Mouse (Mus musculus) cerebellum, postnatal 4 days (tissue): Measurements from ENCODE around the gene Gm21885.

Source experiments
- DNase-seq, 2 experiments: peaks; one replicate each; pipeline ENCODE4 v3.0.0; 2022; ENCODE audit warnings: low spot score in 2 of 2, mixed read lengths in 1 of 2

Gene Gm21885

GRCm38 (mm10) chr11:94318056-94318455, 36.4 kb downstream of the Gm21885 start:
- no peak for DNase-seq

DNA sequence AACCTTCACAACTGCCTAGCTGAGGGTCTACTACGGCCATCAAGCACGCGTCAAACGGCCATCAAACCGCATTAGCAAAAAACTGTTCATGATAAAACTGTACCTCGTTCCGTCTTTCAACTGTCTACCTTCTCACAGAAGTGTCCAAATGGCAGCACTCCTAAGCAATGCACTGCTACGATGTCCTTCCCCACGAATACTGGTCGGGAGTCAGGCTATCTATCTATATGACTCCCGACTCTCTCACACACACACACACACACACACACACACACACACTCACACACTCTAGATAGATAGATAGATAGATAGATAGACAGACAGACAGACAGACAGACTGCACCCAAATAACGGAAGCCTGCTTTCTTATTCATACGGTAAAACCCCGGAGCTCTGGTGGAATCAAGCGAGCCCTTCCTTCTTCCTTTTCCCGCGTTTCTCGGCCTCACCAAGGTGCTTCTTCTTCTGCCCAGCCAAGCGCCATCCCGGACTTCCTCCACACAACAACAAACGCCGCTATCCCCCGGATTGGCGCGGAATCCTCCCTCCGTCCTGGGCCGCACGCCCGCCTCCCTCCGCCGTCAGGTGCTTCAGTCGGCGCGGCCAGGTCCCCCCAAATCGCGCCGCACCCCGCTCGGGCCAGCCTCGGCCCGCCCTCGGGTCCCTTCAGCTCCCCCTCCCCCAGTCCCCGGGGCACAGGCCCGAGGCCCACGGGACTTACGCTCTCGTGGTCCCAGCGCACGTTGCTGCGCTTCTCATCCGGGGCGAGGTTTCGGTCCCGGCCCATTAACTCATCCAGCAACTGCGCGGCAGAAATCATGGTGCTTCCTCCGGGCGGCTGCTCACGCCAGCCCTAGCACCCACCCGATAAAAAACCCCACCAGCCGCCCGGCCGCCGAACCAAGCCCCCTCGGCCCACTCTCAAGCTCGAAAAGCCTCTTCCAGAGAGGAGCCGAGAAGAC, 39.6 kb downstream of the Gm21885 start:
- no peak for DNase-seq

DNA sequence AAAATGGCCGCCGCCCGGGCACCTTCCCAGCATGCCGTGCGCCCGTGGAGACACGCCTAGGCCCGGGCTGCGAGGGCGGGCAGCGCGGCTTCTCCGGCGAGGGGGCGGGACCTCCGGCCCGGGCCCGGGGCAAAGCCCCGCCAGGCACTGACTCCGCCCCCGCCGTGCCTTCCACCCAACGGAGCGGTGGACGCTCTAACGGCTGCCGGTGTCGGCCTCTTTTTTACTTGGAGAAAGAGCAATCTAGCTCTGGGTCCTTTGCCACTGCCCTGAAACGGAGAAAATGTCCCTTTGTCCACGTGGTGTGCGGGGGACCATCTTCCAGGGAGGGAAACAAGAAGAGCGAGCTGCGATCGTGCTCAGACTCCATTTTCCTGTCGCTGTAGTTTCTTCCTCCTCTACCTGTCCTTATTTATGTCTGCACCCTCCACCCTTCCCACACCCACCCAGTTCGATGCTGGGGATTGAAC, 40.3 kb downstream of the Gm21885 start, which contains the start of gene Luc7l3:
Gene Luc7l3, minus strand, starts transcription at position 58 of the 470 bp plus-strand sequence.
- peak; percentile 90 to 95 for DNase-seq

GRCm38 (mm10) chr11:94322636-94323035, 41.0 kb downstream of the Gm21885 start:
- no peak for DNase-seq

GRCm38 (mm10) chr11:94323271-94323925, 41.7 kb downstream of the Gm21885 start:
- no peak for DNase-seq

DNA sequence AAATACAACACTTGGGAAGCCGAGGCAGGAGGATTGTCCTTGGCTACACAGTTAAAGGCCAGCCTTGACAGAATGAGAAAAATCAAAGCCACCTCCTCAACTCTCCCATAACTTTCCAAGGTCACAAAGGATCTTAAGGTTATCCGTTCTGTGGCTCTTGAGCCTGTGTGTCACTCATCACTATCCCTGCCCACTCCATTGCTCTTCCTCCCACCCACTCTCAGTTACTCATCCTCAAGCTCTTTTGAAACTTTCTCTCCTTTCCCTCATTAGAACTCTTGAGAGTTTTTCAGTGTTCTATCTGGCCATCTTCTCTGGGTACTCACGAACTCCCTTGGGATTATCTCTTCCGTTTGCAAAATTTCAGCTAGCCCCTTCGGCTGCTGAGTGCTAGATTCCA, 42.9 kb downstream of the Gm21885 start:
- DNase-seq = no peak

DNA sequence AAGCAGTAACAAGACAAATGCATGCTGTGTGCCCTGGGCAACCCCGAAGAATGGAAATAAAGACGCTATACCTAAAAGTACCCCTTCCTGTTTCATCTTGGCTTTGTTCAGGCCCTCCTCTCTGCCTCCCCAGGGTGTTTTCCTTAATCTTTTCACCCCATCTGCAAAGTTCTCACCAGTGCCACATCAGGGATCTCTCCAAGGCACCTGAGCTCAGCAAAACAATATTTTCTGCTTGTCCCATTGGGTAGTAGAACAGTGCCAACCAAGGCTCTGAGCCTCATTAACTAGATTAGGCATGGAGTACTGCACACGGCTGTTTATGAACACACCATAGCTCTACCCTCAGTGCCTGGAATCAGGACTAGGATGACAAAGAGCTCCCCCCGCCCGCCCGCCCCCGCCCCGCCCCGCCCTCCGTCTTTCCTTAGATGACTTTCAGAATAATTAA, 45.3 kb downstream of the Gm21885 start:
- peak in 1 of 2 experiments; percentile 39 for DNase-seq

GRCm38 (mm10) chr11:94327693-94328643, 46.3 kb downstream of the Gm21885 start, which contains the start of gene Ankrd40:
Gene Ankrd40 (plus strand): TSS chr11:94328001.
- DNase-seq = peak; percentile 94 to 96

DNA sequence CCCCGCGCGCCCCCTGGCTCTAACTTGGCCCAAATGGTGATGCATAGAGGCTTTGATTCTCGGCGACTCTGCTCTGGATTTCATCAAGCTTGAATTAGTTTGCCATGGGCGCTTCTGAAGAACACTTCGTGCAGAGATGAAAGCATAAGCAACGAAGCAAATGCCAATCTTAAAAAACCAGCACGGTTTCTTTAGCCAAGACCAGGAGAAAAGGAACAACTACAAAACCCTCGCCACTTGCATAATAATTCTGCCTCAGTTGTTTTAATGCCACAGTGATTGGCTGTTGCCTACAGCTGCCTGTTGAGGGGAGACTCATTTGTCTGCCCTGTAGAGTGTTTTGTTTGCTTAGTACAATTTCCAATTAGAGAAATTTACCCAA, 47.0 kb downstream of the Gm21885 start:
- DNase-seq = no peak

DNA sequence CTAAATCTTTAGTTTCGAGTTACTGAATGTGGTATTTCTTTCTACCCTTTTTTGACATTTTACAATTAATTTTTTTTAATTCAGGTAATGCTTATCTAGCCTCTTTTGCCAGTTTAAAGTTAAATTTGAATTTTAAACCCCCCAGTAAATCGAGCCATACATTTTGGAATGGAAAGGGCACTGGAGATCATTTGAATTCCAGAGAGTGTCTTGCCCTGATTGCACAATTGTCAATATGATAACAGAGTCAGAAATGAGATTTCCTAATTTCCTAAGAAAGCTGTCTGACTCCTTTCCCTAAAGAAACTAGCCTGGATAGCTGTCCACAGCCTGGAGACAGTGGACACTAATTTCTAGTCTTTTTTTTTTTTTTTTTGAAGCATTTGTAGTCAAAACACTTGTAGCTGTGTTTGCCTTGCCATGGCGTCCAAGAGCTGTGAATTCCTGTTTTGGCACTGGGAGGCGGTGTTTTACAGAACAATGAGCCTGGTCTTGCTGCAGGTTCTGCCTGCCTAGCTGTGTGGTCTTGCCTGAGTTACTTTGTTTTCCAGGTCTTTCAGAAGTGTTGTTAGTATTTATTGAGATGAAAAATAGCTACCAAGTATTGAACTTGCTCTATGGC, 47.7 kb downstream of the Gm21885 start:
- DNase-seq = peak in 1 of 2 experiments; percentile 47

GRCm38 (mm10) chr11:94330211-94330610, 48.5 kb downstream of the Gm21885 start:
- DNase-seq = no peak

DNA sequence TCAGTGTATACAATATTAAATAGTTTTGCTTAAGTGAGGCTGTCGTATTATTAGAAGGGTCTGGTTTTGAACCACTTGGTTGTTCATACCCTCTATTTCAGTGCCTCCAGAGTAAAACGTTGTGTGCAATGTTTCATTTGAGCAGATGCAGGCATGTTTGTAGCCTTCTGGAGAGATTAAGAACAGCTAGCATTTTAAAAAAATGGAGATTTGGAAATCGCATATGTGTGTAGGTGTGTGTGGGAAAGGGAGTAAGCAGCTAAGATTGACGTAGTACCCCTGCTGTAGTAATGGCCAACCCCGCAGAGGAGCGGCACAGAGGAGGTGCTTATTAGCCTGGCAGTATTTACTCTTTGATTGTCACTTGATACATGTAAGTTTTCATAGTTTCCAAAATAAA, 51.1 kb downstream of the Gm21885 start:
- DNase-seq = no peak

GRCm38 (mm10) chr11:94334386-94334968, 52.8 kb downstream of the Gm21885 start:
- DNase-seq = no peak
